Mouse (Mus musculus) thymus, postnatal 10 days (tissue): ENCODE measurements around the gene Dock11.

ENCODE experiments used
- DNase-seq, 2 experiments: peaks; one replicate each; pipeline ENCODE4 v3.0.0; 2021; ENCODE audit warnings: low spot score in 2 of 2

Dock11 gene

GRCm38 (mm10) chrX:35950135-35950534 is 61.5 kb downstream of the Dock11 start:
- no peak for DNase-seq

GRCm38 (mm10) chrX:35951945-35952344 is 63.3 kb downstream of the Dock11 start:
- no peak for DNase-seq

- no peak for DNase-seq
Observed at GRCm38 (mm10) chrX:35952521-35953095, 64.0 kb downstream of the Dock11 start.

- no peak for DNase-seq
Observed at GRCm38 (mm10) chrX:35956236-35956635, 67.6 kb downstream of the Dock11 start.

- DNase-seq = no peak
Observed at GRCm38 (mm10) chrX:35963087-35963486, 74.5 kb downstream of the Dock11 start.

- no peak for DNase-seq
Observed at GRCm38 (mm10) chrX:35969276-35969675, 80.6 kb downstream of the Dock11 start.

GRCm38 (mm10) chrX:35976657-35977056 is 88.0 kb downstream of the Dock11 start:
- no peak for DNase-seq

- no peak for DNase-seq
Observed at GRCm38 (mm10) chrX:35987981-35988380, 99.3 kb downstream of the Dock11 start.

GRCm38 (mm10) chrX:35990508-35991095 is 102.0 kb downstream of the Dock11 start:
- DNase-seq = no peak

- no peak for DNase-seq
Observed at GRCm38 (mm10) chrX:35994226-35994625, 105.6 kb downstream of the Dock11 start.

- peak in 1 of 2 experiments; percentile 5 for DNase-seq
Observed at GRCm38 (mm10) chrX:35997004-35997403, 108.4 kb downstream of the Dock11 start.

GRCm38 (mm10) chrX:35997793-35998419 is 109.3 kb downstream of the Dock11 start:
- DNase-seq = no peak

GRCm38 (mm10) chrX:36025651-36026050 is 137.0 kb downstream of the Dock11 start:
- DNase-seq = no peak

- DNase-seq = no peak
Observed at GRCm38 (mm10) chrX:36031113-36031512, 142.5 kb downstream of the Dock11 start.

GRCm38 (mm10) chrX:36034045-36034444 is 145.4 kb downstream of the Dock11 start:
- DNase-seq = no peak

- DNase-seq = no peak
Observed at GRCm38 (mm10) chrX:36045731-36046130, 157.1 kb downstream of the Dock11 start.

- DNase-seq = no peak
Observed at GRCm38 (mm10) chrX:36047451-36047850, 158.8 kb downstream of the Dock11 start.

GRCm38 (mm10) chrX:36050312-36050711 is 161.7 kb downstream of the Dock11 start:
- DNase-seq = no peak

- no peak for DNase-seq
Observed at GRCm38 (mm10) chrX:36073997-36074396, 185.4 kb downstream of the Dock11 start.

- no peak for DNase-seq
Observed at GRCm38 (mm10) chrX:36077164-36077563, 188.5 kb downstream of the Dock11 start.

GRCm38 (mm10) chrX:36082917-36083316 is 194.3 kb downstream of the Dock11 start:
- no peak for DNase-seq

GRCm38 (mm10) chrX:36088464-36089256 is 200.0 kb downstream of the Dock11 start:
- DNase-seq = no peak

GRCm38 (mm10) chrX:36100883-36101282 is 212.3 kb downstream of the Dock11 start:
- DNase-seq = no peak
